ENCODE assay signal across 14 mouse cellular contexts in genomic region chr6:28827565-28827964, GRCm38 (mm10). TPM values are rescaled to one million over a fixed set of nuclear protein-coding genes. Genes with fewer than 3 reads are reported as not detected.
A peak's percentile ranks its signal among the peaks of the same experiment; 100 is the strongest.
DNase-seq lines count a peak whose midpoint lies in the region; ATAC-seq lines count a peak whose summit lies in the region.
"Had no signal": no experiment of that assay in that cellular context is flagged by ENCODE, and none has a peak within 500 bp of the region (broad histone marks: within the 10 kb centered on the region; RNA-seq: fewer than 3 reads in every experiment).

No protein-coding gene starts in this region.

- H3K4me3 ChIP-seq in hindbrain, embryonic 11.5 days (ENCODE audit: low read depth, low read length), result peak overlapping the region; percentile 20
- peak overlapping the region; percentile 46 for H3K4me3 ChIP-seq in midbrain, embryonic 16.5 days (ENCODE audit: low read depth, low read length)
- H3K4me3 ChIP-seq: limb, embryonic 10.5 days; stomach, embryonic 15.5 days had no signal

- peaks cover 13% of the 10 kb centered on the region; the same call in 1 of the 2 replicates for H3K4me1 ChIP-seq in hindbrain, embryonic 11.5 days (replicated peaks; ENCODE audit: control insufficient read depth, insufficient read depth, low read length)
- peaks cover 68% of the 10 kb centered on the region for H3K4me1 ChIP-seq in midbrain, embryonic 16.5 days (ENCODE audit: control insufficient read depth, insufficient read depth, low read length)

- no peak for ATAC-seq in hindbrain, embryonic 11.5 days (ENCODE audit: low FRiP score)
- no peak for ATAC-seq in midbrain, embryonic 16.5 days
- ATAC-seq: intestine, postnatal 0 days had no signal

- H3K9ac ChIP-seq in hindbrain, embryonic 11.5 days (ENCODE audit: low read depth, low read length), result peak overlapping the region; percentile 45
- H3K9ac ChIP-seq in midbrain, embryonic 16.5 days (ENCODE audit: low read depth, low read length), result peak overlapping the region; percentile 57
- H3K9ac ChIP-seq: stomach, embryonic 15.5 days had no signal

- peak overlapping the region; percentile 17; the same call in 1 of the 2 replicates for H3K27ac ChIP-seq in hindbrain, embryonic 11.5 days (ENCODE audit: low read depth, low read length)
- peak overlapping the region; percentile 47 for H3K27ac ChIP-seq in midbrain, embryonic 16.5 days (ENCODE audit: low read length)
- H3K27ac ChIP-seq: limb, embryonic 10.5 days; stomach, embryonic 15.5 days had no signal

- no peaks in the 10 kb centered on the region for H3K27me3 ChIP-seq in hindbrain, embryonic 11.5 days (ENCODE audit: control insufficient read depth, insufficient read depth, low read length)
- no peaks in the 10 kb centered on the region for H3K27me3 ChIP-seq in midbrain, embryonic 16.5 days (ENCODE audit: control insufficient read depth, insufficient read depth, low read depth, low read length)

- no peaks in the 10 kb centered on the region for H3K9me3 ChIP-seq in hindbrain, embryonic 11.5 days (ENCODE audit: control insufficient read depth, low read length)
- no peaks in the 10 kb centered on the region for H3K9me3 ChIP-seq in midbrain, embryonic 16.5 days (replicated peaks; ENCODE audit: control insufficient read depth, low read length, poor library complexity, severe bottlenecking)
- H3K9me3 ChIP-seq: limb, embryonic 10.5 days; stomach, embryonic 15.5 days had no signal

- no peaks in the 10 kb centered on the region for H3K36me3 ChIP-seq in hindbrain, embryonic 11.5 days (ENCODE audit: control insufficient read depth, insufficient read depth, low read length)
- no peaks in the 10 kb centered on the region for H3K36me3 ChIP-seq in midbrain, embryonic 16.5 days (ENCODE audit: control insufficient read depth, insufficient read depth, low read length)
- H3K36me3 ChIP-seq: stomach, embryonic 15.5 days had no signal

- DNase-seq in cerebellum, postnatal 14 days, result peak; percentile 56 to 57
- DNase-seq in cerebellum, postnatal 4 days (ENCODE audit: low spot score in 2 of 2), result no peak
- DNase-seq in cerebellum, postnatal 25 days, result peak; percentile 57 to 69
- DNase-seq in hindbrain, embryonic 11.5 days (ENCODE audit: low spot score), result no peak
- no peak for DNase-seq in urinary bladder, adult 2 months (ENCODE audit: low spot score)
- no peak for DNase-seq in testis, postnatal 10 days (ENCODE audit: low spot score)
- no peak for DNase-seq in adrenal gland, adult 18-20 months (ENCODE audit: low spot score in 2 of 2)
- DNase-seq: adrenal gland, postnatal 14 days; gastrocnemius, postnatal 10 days; lung, adult 18-20 months had no signal

- WGBS in hindbrain, embryonic 11.5 days, result 21% methylated on average over 3 of the region's 3 CpGs
- 8% methylated on average over 3 of the region's 3 CpGs for WGBS in midbrain, embryonic 16.5 days

- peak overlapping the region; percentile 37 for H3K4me2 ChIP-seq in hindbrain, embryonic 11.5 days (replicated peaks; ENCODE audit: low read depth, low read length)
- peak overlapping the region; percentile 92 for H3K4me2 ChIP-seq in midbrain, embryonic 16.5 days (ENCODE audit: low read length)
- H3K4me2 ChIP-seq: stomach, embryonic 15.5 days had no signal

RNA-seq across cellular contexts. Expression of gene Lrrc4, which starts 4.0 kb away (rescaled TPM):
- polyA plus RNA-seq in hindbrain, embryonic 11.5 days (2014; fragmentation: Nextera tagmentation; extraction: Ambion mirVana), result 4.5 and 4.7 TPM in 2 replicates
- polyA plus RNA-seq in midbrain, embryonic 16.5 days (2015; fragmentation: Nextera tagmentation; extraction: Ambion mirVana), result 6.7 and 6.8 TPM in 2 replicates
- 1.8 and 2.6 TPM in 2 replicates for polyA plus RNA-seq in urinary bladder, adult 2 months (2012; rRNA removed)
- 10 to 100 TPM; 10.2 to 12.0 TPM for total RNA-seq in adrenal gland, adult 18-20 months (2021)

Comparison
In these comparisons a context has a peak if more than half of its experiments do, and no peak if none do; other contexts are left out.
1. DNase-seq: peak in cerebellum, postnatal 14 days (2 of 2) and cerebellum, postnatal 25 days (2 of 2); none in cerebellum, postnatal 4 days (0 of 2), hindbrain, embryonic 11.5 days (single experiment), urinary bladder, adult 2 months (single experiment), testis, postnatal 10 days (single experiment) and adrenal gland, adult 18-20 months (0 of 2).